Mouse (Mus musculus) ES-E14 (cell line): Measurements from ENCODE around the gene Zfyve28. TPM values are rescaled to one million over a fixed set of nuclear protein-coding genes. Genes with fewer than 3 reads are reported as not detected.

Experiments
- DNase-seq: peaks from one replicate; pipeline ENCODE4 v3.0.0-alpha.2; 2013; ENCODE audit warnings: low read depth, low spot score
- H3K27ac ChIP-seq: 2 replicates; pipeline ENCODE4 v1.5.1; 2012; ENCODE audit warnings: low read depth, mild to moderate bottlenecking, low read length, moderate library complexity, mixed read lengths; ENCODE audit not compliant: poor library complexity, insufficient read depth, severe bottlenecking
- H3K36me3 ChIP-seq: 2 replicates; pipeline ENCODE4 v1.6.1; 2012; ENCODE audit warnings: mild to moderate bottlenecking, low read length, moderate library complexity, mixed read lengths; ENCODE audit not compliant: control insufficient read depth, poor library complexity, insufficient read depth, severe bottlenecking
- H3K4me1 ChIP-seq, 2 experiments: fragments of 150-350 bp in 1 of 2; sonication (generic) in 1 of 2; 2 replicates each; pipeline ENCODE4 v1.6.1; 2012; ENCODE audit warnings: low read length in 2 of 2, mild to moderate bottlenecking in 1 of 2, mixed read lengths in 1 of 2; ENCODE audit not compliant: control insufficient read depth in 2 of 2, insufficient read depth in 2 of 2, poor library complexity in 1 of 2
- H3K4me3 ChIP-seq, 2 experiments: fragments of 150-350 bp in 1 of 2; sonication (generic) in 1 of 2; 2 replicates each; pipeline ENCODE4 v1.5.1; 2012; ENCODE audit warnings: low read length in 2 of 2, low read depth in 1 of 2, mild to moderate bottlenecking in 1 of 2, mixed read lengths in 1 of 2; ENCODE audit not compliant: insufficient read depth in 1 of 2, poor library complexity in 1 of 2, severe bottlenecking in 1 of 2
- H3K9ac ChIP-seq: 2 replicates; pipeline ENCODE4 v1.6.1; 2012; ENCODE audit warnings: low read depth, mild to moderate bottlenecking, low read length, mixed read lengths; ENCODE audit not compliant: poor library complexity, insufficient read depth, severe bottlenecking
- H3K9me3 ChIP-seq: fragments of 150-350 bp; sonication (generic); 2 replicates; pipeline ENCODE4 v1.6.1; 2012; ENCODE audit warnings: low read depth, mild to moderate bottlenecking, low read length; ENCODE audit not compliant: control insufficient read depth, insufficient read depth
- CHD2 ChIP-seq: IDR thresholded peaks from 2 replicates; pipeline ENCODE4 v1.6.1; 2014; ENCODE audit warnings: mild to moderate bottlenecking, low read depth, low read length, inconsistent platforms
- HCFC1 ChIP-seq: IDR thresholded peaks from 2 replicates; pipeline ENCODE4 v1.6.1; 2012; ENCODE audit warnings: low read length, inconsistent platforms, borderline replicate concordance; ENCODE audit not compliant: insufficient read depth
- MAFK ChIP-seq: IDR thresholded peaks from 2 replicates; pipeline ENCODE4 v1.6.1; 2014; ENCODE audit warnings: mild to moderate bottlenecking, low read depth, low read length, inconsistent platforms; ENCODE audit not compliant: insufficient read depth
- ZC3H11A ChIP-seq: IDR thresholded peaks from 2 replicates; pipeline ENCODE4 v1.6.1; 2012; ENCODE audit warnings: low read depth, mild to moderate bottlenecking, inconsistent platforms, low read length, borderline replicate concordance
- ZNF384 ChIP-seq: IDR thresholded peaks from 2 replicates; pipeline ENCODE4 v1.6.1; 2012; ENCODE audit warnings: low read depth, low read length, inconsistent platforms
- in situ Hi-C, 2 experiments: fragments of 600-800 bp; cut with MboI; formaldehyde crosslinking; loops; one replicate each; pipeline ENCODE4 v1.15.1; 2025; ENCODE audit warnings: low sequenced_read_pairs in 2 of 2, inconsistent platforms in 1 of 2; ENCODE audit not compliant: unreplicated experiment in 2 of 2
- total RNA-seq: library from RNA; depleted of rRNA; stranded (reverse); fragments of 300-350 nt; gene quantifications from 2 replicates; pipeline ENCODE4 v1.2.3, GENCODE M21; 2012

The Zfyve28 gene
- total RNA-seq, 1 experiment = 12.3 TPM

- no peak for DNase-seq
- Histone ChIP-seq H3K27ac (no peak overlapping the region), H3K9ac (no peak overlapping the region), H3K4me3 (no peak overlapping the region), H3K4me1 (peaks cover 0 to 4% of the 10 kb centered on the region in 2 experiments; a peak in 1 of 4 replicates), H3K36me3 (no peaks in the 10 kb centered on the region), H3K9me3 (no peaks in the 10 kb centered on the region)
- in situ Hi-C loops = no loop called here
- TF ChIP-seq HCFC1 = no peak
- no peak for TF ChIP-seq ZC3H11A
- no peak for TF ChIP-seq MAFK
- no peak for TF ChIP-seq ZNF384
- no peak for TF ChIP-seq CHD2
Measured at GRCm38 (mm10) chr5:34205788-34206187, 82.5 kb downstream of the Zfyve28 start.

GRCm38 (mm10) chr5:34204911-34205310 is 83.3 kb downstream of the Zfyve28 start:
- H3K4me3 ChIP-seq = no peak overlapping the region
- H3K9me3 ChIP-seq = no peaks in the 10 kb centered on the region
- no peak overlapping the region for H3K27ac ChIP-seq
- in situ Hi-C loops = no loop called here
- H3K4me1 ChIP-seq = peaks cover 0 to 4% of the 10 kb centered on the region in 2 experiments; a peak in 1 of 4 replicates
- DNase-seq = no peak
- no peak overlapping the region for H3K9ac ChIP-seq
- TF ChIP-seq ZC3H11A = no peak
- TF ChIP-seq HCFC1 = no peak
- TF ChIP-seq MAFK = no peak
- TF ChIP-seq CHD2 = no peak
- no peak for TF ChIP-seq ZNF384
- H3K36me3 ChIP-seq = no peaks in the 10 kb centered on the region

GRCm38 (mm10) chr5:34202006-34202405 is 86.2 kb downstream of the Zfyve28 start:
- Histone ChIP-seq H3K9ac (no peak overlapping the region), H3K9me3 (no peaks in the 10 kb centered on the region), H3K27ac (no peak overlapping the region), H3K4me3 (no peak overlapping the region), H3K36me3 (no peaks in the 10 kb centered on the region), H3K4me1 (peaks cover 0 to 4% of the 10 kb centered on the region in 2 experiments; a peak in 1 of 4 replicates)
- in situ Hi-C loops = no loop called here
- DNase-seq = no peak
- TF ChIP-seq ZC3H11A (no peak), MAFK (no peak), CHD2 (no peak), ZNF384 (no peak), HCFC1 (no peak)

- in situ Hi-C loops = no loop called here
Measured at GRCm38 (mm10) chr5:34201396-34201795, 86.9 kb downstream of the Zfyve28 start.

GRCm38 (mm10) chr5:34198615-34199014 is 89.6 kb downstream of the Zfyve28 start:
- H3K9me3 ChIP-seq = no peaks in the 10 kb centered on the region
- no peaks in the 10 kb centered on the region for H3K4me1 ChIP-seq
- DNase-seq = no peak
- no peaks in the 10 kb centered on the region for H3K36me3 ChIP-seq
- no peak for TF ChIP-seq ZNF384
- no peak overlapping the region for H3K4me3 ChIP-seq
- H3K9ac ChIP-seq = no peak overlapping the region
- no peak overlapping the region for H3K27ac ChIP-seq
- in situ Hi-C loops = no loop called here

More at GRCm38 (mm10) chr5:34201396-34201795, 86.9 kb downstream of the Zfyve28 start:
- Histone ChIP-seq H3K4me3 (no peak overlapping the region), H3K4me1 (peaks cover 0 to 4% of the 10 kb centered on the region in 2 experiments; a peak in 1 of 4 replicates), H3K27ac (no peak overlapping the region), H3K9ac (no peak overlapping the region), H3K9me3 (no peaks in the 10 kb centered on the region), H3K36me3 (no peaks in the 10 kb centered on the region)
- TF ChIP-seq ZNF384 (no peak), CHD2 (no peak), ZC3H11A (no peak), MAFK (no peak), HCFC1 (no peak)
- no peak for DNase-seq
